Mouse (Mus musculus): ENCODE results near the gene Tff2. TPM values are rescaled to one million over a fixed set of nuclear protein-coding genes. Genes with fewer than 3 reads are reported as not detected.

Tff2 gene
- polyA plus RNA-seq (2012; rRNA removed) = 0.32 and 3.5 TPM in 2 replicates

DNA sequence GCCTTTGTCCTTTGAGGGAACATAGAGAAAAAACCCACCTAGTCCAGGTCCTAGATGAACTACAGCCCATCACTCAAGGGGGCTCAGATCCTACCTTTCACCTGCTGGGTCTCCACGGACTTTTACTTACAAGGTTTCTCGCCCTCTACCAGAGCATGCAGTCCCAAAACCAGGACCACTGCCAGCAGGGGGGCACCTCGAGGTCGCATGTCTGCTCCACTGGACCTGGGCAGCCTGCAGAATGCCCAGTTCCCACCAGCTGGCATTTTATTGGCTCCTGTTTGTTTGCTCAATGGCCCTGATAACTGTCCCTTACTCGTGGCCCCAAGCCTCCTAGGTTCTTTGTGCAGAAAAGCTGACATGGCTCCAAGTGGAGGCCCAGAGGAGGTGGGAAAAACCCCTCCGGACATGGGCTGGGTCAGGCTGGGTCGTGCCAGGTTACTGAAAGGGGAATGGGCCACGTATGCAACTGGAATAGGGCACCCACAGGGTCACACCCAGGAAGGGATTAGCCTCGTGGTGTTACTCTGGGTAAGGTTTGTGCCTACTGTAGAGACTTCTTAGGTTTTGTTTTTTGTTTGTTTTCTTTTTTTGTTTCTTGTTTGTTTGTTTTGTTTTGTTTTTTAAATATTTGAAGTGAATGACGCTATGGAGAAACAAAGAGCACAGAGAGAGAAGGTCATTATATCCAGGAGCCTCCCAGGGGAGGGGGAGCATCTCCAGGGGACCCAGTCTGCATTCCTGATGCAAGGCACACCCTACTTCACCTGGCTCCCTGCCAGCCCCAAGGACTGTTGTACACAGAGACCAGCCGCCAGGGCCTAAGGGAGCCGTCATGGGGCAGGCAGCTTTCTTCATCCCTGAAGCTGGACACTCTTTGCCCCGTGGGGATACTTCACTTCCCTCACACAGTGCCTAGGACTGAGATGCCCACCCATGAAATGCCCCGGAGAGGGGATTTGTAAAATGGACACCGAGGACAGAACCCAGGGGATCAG, at the start of gene Tff2:
TSS of gene Tff2 (minus strand) at position 243 of the 998 bp plus-strand sequence.
- no peak for DNase-seq (ENCODE audit: low read depth, low spot score)
- WGBS = 40% methylated on average over 15 of the region's 15 CpGs

GRCm38 (mm10) chr17:31193360-31193759, 49.3 kb upstream of the Tff2 start:
- DNase-seq (ENCODE audit: low read depth, low spot score) = no peak
- WGBS = 73% methylated on average over 9 of the region's 9 CpGs

GRCm38 (mm10) chr17:31192663-31193062, 48.6 kb upstream of the Tff2 start:
- DNase-seq (ENCODE audit: low read depth, low spot score) = no peak
- 57% methylated on average over 2 of the region's 2 CpGs for WGBS

GRCm38 (mm10) chr17:31191825-31192224, 47.7 kb upstream of the Tff2 start:
- 65% methylated on average over 8 of the region's 8 CpGs for WGBS
- DNase-seq (ENCODE audit: low read depth, low spot score) = no peak

DNA sequence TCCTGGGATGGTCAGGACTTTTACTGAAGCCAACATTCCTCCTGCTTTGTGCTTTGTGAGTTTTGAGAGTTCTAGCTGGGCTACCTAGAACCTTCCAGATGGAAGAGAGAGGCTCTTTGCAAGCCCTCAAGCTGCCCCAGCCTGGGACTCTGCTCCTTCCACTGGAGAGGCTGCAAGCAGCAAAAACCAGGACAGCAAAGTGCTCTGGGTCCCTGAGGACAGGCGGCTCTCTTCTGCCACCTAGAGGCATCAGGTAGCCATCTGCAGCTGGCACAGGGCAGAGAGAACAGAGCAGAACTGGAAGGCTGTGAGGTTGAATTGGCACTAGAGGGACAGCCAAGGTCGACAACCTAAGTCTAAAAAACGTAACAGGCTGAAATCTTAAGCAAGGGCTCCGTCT, 43.3 kb upstream of the Tff2 start:
- WGBS = 15% methylated on average over 4 of the region's 4 CpGs

DNA sequence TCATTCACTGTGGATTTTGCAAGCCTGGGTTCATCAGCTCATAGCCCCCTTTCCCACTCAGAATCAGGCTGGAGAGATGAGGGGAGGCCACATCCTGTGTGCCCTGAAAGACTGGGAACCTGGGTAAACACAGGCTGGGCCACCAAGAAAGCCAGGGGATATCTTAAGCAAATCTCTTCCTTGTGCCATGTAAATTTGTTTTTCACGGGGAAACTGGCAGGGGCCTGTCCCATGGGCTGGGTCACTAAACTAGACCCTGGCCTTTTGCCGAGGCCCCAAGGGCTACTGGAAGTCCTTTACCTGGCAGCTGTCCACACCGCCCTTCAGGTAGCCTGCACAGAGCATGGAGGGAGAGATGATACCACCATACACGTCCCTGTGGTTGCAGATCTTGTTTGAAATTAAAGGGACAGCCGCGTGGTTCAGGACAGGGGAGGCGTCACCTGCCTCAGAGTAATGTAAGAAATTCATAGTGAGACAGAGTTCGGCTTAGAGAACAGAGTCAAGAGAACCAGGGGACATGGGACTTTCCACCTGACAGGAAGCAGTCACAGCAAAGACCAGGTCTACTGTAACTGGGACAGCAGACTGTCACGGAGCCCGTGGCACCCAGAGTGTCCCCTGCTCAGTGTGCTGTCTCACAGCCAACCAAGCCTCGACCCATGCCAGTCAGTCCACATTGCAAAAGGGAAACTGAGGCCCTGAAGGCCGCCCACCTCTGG, 40.3 kb upstream of the Tff2 start:
- peak; percentile 14 for DNase-seq (ENCODE audit: low read depth, low spot score)

More for the DNA sequence above, 43.3 kb upstream of the Tff2 start:
- DNase-seq (ENCODE audit: low read depth, low spot score) = peak; percentile 28

GRCm38 (mm10) chr17:31183180-31183974, 39.3 kb upstream of the Tff2 start:
- peak; percentile 28 for DNase-seq (ENCODE audit: low read depth, low spot score)
- WGBS = 31% methylated on average over 12 of the region's 12 CpGs

More for the DNA sequence above, 40.3 kb upstream of the Tff2 start:
- WGBS = 58% methylated on average over 12 of the region's 12 CpGs

DNA sequence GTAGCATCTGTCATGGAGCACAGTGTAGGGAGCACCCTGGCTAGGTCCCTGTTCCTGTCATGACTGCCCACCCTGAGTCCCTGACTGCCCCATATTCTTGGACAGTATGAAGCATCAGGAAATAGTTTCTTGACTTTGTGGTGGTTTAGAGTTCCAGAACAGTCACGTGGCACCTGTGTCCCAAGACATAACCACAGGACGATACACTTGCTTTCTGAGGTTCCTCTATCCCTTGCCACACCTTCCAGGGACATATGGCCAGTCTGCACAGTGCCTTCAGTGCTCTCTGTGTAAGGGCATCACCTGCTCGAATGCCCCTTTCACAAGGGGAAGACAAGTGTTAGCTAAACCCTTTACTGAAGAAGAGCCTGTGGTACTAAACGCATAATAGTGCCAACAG, 37.4 kb upstream of the Tff2 start:
- DNase-seq (ENCODE audit: low read depth, low spot score) = no peak
- 83% methylated on average over 4 of the region's 4 CpGs for WGBS

DNA sequence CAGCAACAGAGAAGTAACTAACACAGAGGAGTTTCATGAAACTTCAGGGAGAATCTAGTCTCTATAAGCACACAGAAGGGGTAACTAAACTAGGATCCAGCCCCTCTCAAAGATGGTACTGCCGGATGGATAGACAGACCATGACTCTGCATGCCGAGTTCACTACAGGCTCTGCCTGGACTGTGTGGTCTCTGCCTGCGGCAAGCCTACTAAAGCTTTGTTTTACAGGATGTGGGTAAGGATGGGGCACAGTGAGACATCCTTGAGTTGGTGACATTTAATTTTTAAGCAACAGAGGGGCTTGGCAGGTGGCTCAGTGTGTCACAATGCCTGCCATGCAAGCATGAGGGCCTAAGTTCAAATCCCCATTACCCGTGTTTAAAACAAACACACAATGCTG, 32.2 kb upstream of the Tff2 start:
- no peak for DNase-seq (ENCODE audit: low read depth, low spot score)
- 76% methylated on average over 4 of the region's 4 CpGs for WGBS

DNA sequence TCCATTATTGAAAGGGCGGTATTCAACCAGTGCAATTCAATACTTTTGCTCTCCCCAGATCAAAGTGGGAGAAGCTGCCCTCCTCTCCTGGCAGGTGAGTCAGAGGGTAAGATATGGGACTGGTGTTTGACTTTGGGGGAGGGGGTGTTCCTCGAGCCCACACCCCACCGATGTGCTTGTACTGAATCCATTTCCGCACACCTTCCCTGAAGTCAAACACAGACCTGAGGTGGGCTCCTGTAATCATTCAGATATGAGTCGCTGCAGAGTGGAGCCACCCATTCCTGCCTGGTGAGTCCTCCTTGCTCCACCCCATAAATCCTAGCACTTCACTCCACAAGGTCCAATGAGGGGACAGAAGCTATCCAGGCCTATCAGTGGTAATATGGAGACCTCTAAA, 25.7 kb upstream of the Tff2 start:
- no peak for DNase-seq (ENCODE audit: low read depth, low spot score)
- 53% methylated on average over 5 of the region's 5 CpGs for WGBS

GRCm38 (mm10) chr17:31165127-31165526, 21.0 kb upstream of the Tff2 start, which contains the start of gene Tff1:
TSS of gene Tff1 (minus strand) at chr17:31165277.
- DNase-seq (ENCODE audit: low read depth, low spot score) = no peak
- 69% methylated on average over 6 of the region's 6 CpGs for WGBS

GRCm38 (mm10) chr17:31163821-31164220, 19.7 kb upstream of the Tff2 start:
- WGBS = 80% methylated on average over 2 of the region's 2 CpGs
- DNase-seq (ENCODE audit: low read depth, low spot score) = no peak

DNA sequence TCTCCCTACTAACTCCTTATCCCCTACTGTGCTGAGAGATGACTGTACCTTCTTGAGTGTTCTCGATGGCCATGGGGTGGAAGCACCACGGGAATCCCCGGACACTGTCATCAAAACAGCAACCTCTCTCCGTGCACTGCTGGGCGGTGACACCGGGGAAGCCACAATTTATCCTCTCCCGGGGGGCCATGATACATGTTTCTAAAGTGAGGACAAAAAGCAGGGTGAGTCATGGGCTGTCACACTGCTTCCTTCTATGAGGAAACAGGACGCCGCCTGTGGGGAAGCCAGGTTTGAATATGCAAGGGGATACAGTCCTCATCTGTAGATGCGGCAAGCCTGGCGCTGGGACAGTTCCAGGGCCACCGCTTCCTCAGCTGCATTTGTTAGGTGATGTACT, 18.5 kb upstream of the Tff2 start:
- DNase-seq (ENCODE audit: low read depth, low spot score) = no peak
- WGBS = 70% methylated on average over 12 of the region's 12 CpGs

DNA sequence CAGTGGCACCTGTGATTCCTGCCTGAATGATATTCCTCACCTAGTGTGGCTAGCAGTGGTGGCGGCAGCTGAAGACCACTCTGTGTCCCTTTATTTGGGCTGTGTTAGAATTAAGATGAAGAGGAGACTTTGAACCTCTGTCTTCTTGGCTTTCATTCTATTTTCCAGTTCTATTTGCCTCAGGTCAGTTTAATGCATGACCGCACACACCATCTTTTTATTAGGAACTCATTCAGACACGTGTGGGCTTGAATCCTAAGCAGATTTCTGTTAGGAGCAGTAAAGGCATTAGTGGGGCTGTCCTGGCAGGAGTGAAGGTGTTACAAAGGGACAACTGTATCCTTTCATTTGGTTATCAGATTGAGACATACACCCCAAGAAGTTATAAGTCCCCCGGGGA, 16.2 kb upstream of the Tff2 start:
- DNase-seq (ENCODE audit: low read depth, low spot score) = no peak
- WGBS = 75% methylated on average over 4 of the region's 4 CpGs

DNA sequence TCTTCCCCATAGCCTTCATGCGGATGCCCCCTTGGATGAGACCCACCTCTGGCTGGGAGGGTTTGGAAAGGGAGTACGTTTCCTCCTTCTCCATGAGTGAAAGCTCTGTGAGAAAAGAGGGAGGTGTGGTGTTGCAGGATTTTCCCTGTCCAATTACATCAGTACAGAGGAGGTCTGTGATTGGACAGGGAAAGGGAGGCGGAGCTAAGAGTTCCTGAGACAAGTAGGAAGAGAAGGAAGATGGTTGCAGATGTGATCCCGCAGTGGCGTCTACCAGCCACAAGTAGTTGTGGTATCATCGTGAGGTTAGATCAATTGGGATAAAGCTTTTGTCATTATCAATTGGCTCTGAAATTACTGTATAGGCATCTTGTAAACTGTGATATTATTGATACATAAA, 13.8 kb upstream of the Tff2 start:
- DNase-seq (ENCODE audit: low read depth, low spot score) = no peak
- WGBS = 83% methylated on average over 6 of the region's 6 CpGs

GRCm38 (mm10) chr17:31153785-31154184, 9.7 kb upstream of the Tff2 start:
- DNase-seq (ENCODE audit: low read depth, low spot score) = no peak
- 64% methylated on average over 8 of the region's 8 CpGs for WGBS

- 30% methylated on average over 9 of the region's 9 CpGs for WGBS
- no peak for DNase-seq (ENCODE audit: low read depth, low spot score)
Observed at GRCm38 (mm10) chr17:31152966-31153499, 9.0 kb upstream of the Tff2 start.

GRCm38 (mm10) chr17:31152512-31152911, 8.4 kb upstream of the Tff2 start:
- DNase-seq (ENCODE audit: low read depth, low spot score) = no peak
- WGBS = 35% methylated on average over 5 of the region's 5 CpGs

DNA sequence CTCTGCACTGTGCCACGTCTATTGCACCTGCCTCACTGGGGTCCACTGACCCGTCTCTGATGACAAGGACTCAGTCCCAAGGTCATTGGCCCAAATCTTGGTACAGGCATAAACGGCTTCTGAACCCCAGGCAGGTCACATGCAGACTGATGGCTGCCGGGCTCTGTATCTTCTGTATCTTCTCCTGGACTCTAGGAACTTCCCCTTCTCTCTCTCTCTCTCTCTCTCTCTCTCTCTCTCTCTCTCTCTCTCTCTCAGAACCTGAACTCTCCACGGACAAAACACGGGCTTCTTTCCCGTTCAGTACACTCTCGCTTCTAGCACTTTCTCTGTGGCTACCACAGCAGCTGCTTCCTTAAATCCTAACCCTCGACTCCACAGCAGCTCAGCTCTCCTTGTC, 1.9 kb upstream of the Tff2 start:
- no peak for DNase-seq (ENCODE audit: low read depth, low spot score)
- WGBS = 79% methylated on average over 9 of the region's 9 CpGs

DNA sequence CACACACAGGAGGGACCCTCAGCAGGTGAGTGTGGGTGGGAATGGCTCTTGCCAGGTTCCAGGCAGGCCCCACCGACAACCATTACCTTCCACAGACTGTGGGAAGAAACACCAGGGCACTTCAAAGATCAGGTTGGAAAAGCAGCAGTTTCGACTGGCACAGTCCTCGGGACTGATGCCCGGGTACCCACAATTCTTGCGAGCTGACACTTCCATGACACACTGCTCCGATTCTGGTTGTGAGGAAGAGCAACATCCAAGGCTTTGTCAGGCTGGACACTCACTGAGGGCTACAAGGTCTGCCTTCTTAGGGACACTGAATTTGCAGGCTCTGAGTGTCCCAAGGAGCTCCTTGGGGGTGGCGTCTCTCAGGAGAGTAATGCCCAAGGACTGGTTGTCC, 2.0 kb downstream of the Tff2 start:
- DNase-seq (ENCODE audit: low read depth, low spot score) = no peak
- whole genome bisulfite sequencing = 88% methylated on average over 7 of the region's 7 CpGs
